Mouse (Mus musculus) cerebellum, postnatal 10 days (tissue): ENCODE data around the gene Stk38l.
A peak's percentile ranks its signal among the peaks of the same experiment; 100 is the strongest.
"Not testable (repeated sequence)": the region's sequence is repeated elsewhere in the genome, so short reads cannot be mapped to it uniquely, and the experiment has no call there.

Source experiments
- DNase-seq, 2 experiments: peaks; one replicate each; pipeline ENCODE4 v3.0.0; 2021; ENCODE audit warnings: mixed read lengths in 2 of 2

The Stk38l gene

GRCm38 (mm10) chr6:146738889-146739288 is 14.1 kb downstream of the Stk38l start:
- peak; percentile 68 to 76 for DNase-seq

- no peak for DNase-seq
Observed at GRCm38 (mm10) chr6:146740724-146741123, 15.9 kb downstream of the Stk38l start.

GRCm38 (mm10) chr6:146741986-146742635 is 17.3 kb downstream of the Stk38l start:
- no peak for DNase-seq

GRCm38 (mm10) chr6:146744266-146744665 is 19.5 kb downstream of the Stk38l start:
- not testable (repeated sequence) for DNase-seq

GRCm38 (mm10) chr6:146745180-146745579 is 20.4 kb downstream of the Stk38l start:
- no peak for DNase-seq

GRCm38 (mm10) chr6:146746577-146746976 is 21.8 kb downstream of the Stk38l start:
- no peak for DNase-seq

- no peak for DNase-seq
Observed at GRCm38 (mm10) chr6:146747057-146747456, 22.3 kb downstream of the Stk38l start.

GRCm38 (mm10) chr6:146748271-146748670 is 23.5 kb downstream of the Stk38l start:
- no peak for DNase-seq

- DNase-seq, result peak; percentile 53 to 56
Observed at GRCm38 (mm10) chr6:146751671-146752070, 26.9 kb downstream of the Stk38l start.

- no peak for DNase-seq
Observed at GRCm38 (mm10) chr6:146752178-146752577, 27.4 kb downstream of the Stk38l start.

- DNase-seq, result no peak
Observed at GRCm38 (mm10) chr6:146752612-146753011, 27.8 kb downstream of the Stk38l start.

- DNase-seq, result no peak
Observed at GRCm38 (mm10) chr6:146753560-146754160, 28.9 kb downstream of the Stk38l start.

GRCm38 (mm10) chr6:146755136-146755535 is 30.3 kb downstream of the Stk38l start:
- DNase-seq, result no peak

GRCm38 (mm10) chr6:146755679-146756078 is 30.9 kb downstream of the Stk38l start:
- no peak for DNase-seq

GRCm38 (mm10) chr6:146759027-146759426 is 34.2 kb downstream of the Stk38l start:
- DNase-seq, result no peak

- no peak for DNase-seq
Observed at GRCm38 (mm10) chr6:146760022-146760421, 35.2 kb downstream of the Stk38l start.

- no peak for DNase-seq
Observed at GRCm38 (mm10) chr6:146760736-146761135, 35.9 kb downstream of the Stk38l start.

- peak; percentile 16 to 63 for DNase-seq
Observed at GRCm38 (mm10) chr6:146762264-146762898, 37.6 kb downstream of the Stk38l start.

- DNase-seq, result no peak
Observed at GRCm38 (mm10) chr6:146764593-146764992, 39.8 kb downstream of the Stk38l start.

- no peak for DNase-seq
Observed at GRCm38 (mm10) chr6:146765270-146765669, 40.5 kb downstream of the Stk38l start.

GRCm38 (mm10) chr6:146768813-146769404 is 44.1 kb downstream of the Stk38l start:
- DNase-seq, result no peak

GRCm38 (mm10) chr6:146770005-146770745 is 45.4 kb downstream of the Stk38l start:
- DNase-seq, result no peak

GRCm38 (mm10) chr6:146770808-146771207 is 46.0 kb downstream of the Stk38l start:
- no peak for DNase-seq
